Mouse (Mus musculus) C2C12 (cell line): ENCODE measurements around the gene Lst1. TPM values are rescaled to one million over a fixed set of nuclear protein-coding genes. Genes with fewer than 3 reads are reported as not detected.

Experiments used
- H3K27me3 ChIP-seq: one replicate; pipeline ENCODE4 v1.6.1; 2011; ENCODE audit not compliant: control insufficient read depth, insufficient read depth, insufficient read length
- H3K36me3 ChIP-seq: one replicate; pipeline ENCODE4 v1.6.1; 2011; ENCODE audit not compliant: control insufficient read depth, insufficient read depth
- H3K4me3 ChIP-seq: one replicate; pipeline ENCODE4 v1.5.1; 2011; ENCODE audit warnings: mild to moderate bottlenecking, control low read depth; ENCODE audit not compliant: poor library complexity, insufficient read depth, severe bottlenecking
- H3K79me2 ChIP-seq: one replicate; pipeline ENCODE4 v1.6.1; 2011; ENCODE audit not compliant: control insufficient read depth, insufficient read depth
- H3K79me3 ChIP-seq: one replicate; pipeline ENCODE4 v1.6.1; 2011; ENCODE audit warnings: low read depth, control low read depth
- H3ac ChIP-seq: one replicate; pipeline ENCODE3; 2011; ENCODE audit warnings: low read depth; ENCODE audit not compliant: control insufficient read depth, insufficient read length
- CEBPB ChIP-seq: IDR thresholded peaks from one replicate; pipeline ENCODE4 v1.6.1; 2011; ENCODE audit warnings: low read depth, mild to moderate bottlenecking, control low read depth, moderate library complexity
- CTCF ChIP-seq: IDR thresholded peaks from one replicate; pipeline ENCODE4 v1.5.1; 2011; ENCODE audit not compliant: control insufficient read depth, insufficient read depth, insufficient read length
- FOSL1 ChIP-seq: IDR thresholded peaks from one replicate; pipeline ENCODE4 v1.8.0; 2011; ENCODE audit warnings: mild to moderate bottlenecking, low read length; ENCODE audit not compliant: poor library complexity, insufficient read depth, severe bottlenecking
- MAX ChIP-seq: IDR thresholded peaks from one replicate; pipeline ENCODE4 v1.6.1; 2011; ENCODE audit warnings: mild to moderate bottlenecking, control low read depth
- MYOD1 ChIP-seq: IDR thresholded peaks from one replicate; pipeline ENCODE4 v1.6.1; 2011; ENCODE audit warnings: low read depth; ENCODE audit not compliant: control insufficient read depth, insufficient read length
- MYOG ChIP-seq: IDR thresholded peaks from one replicate; pipeline ENCODE4 v1.6.1; 2011; ENCODE audit not compliant: control insufficient read depth, insufficient read length; ENCODE audit errors: extremely low read depth
- USF1 ChIP-seq: IDR thresholded peaks from one replicate; pipeline ENCODE4 v1.6.1; 2011; ENCODE audit warnings: low read depth, mild to moderate bottlenecking, control low read depth, moderate library complexity
- polyA plus RNA-seq: library from polyadenylated mRNA; unstranded; fragments of >200 nt; fragmentation: generic; extraction: Trizol; gene quantifications from one replicate; pipeline ENCODE4 v1.2.1, GENCODE M21; 2012; ENCODE audit warnings: missing spikeins

The Lst1 gene
- polyA plus RNA-seq, 1 experiment: 0.92 TPM

GRCm38 (mm10) chr17:35154616-35155015 lies 33.6 kb downstream of the Lst1 start:
- Histone ChIP-seq H3K79me3 (peaks cover 25% of the 10 kb centered on the region), H3K79me2 (peaks cover 72% of the 10 kb centered on the region), H3K4me3 (no peak overlapping the region), H3K36me3 (peaks cover 97% of the 10 kb centered on the region), H3K27me3 (no peaks in the 10 kb centered on the region), H3ac (no peak overlapping the region)
- TF ChIP-seq CTCF (no peak), MYOG (no peak), FOSL1 (no peak), CEBPB (no peak), MAX (no peak), USF1 (no peak), MYOD1 (no peak)

DNA sequence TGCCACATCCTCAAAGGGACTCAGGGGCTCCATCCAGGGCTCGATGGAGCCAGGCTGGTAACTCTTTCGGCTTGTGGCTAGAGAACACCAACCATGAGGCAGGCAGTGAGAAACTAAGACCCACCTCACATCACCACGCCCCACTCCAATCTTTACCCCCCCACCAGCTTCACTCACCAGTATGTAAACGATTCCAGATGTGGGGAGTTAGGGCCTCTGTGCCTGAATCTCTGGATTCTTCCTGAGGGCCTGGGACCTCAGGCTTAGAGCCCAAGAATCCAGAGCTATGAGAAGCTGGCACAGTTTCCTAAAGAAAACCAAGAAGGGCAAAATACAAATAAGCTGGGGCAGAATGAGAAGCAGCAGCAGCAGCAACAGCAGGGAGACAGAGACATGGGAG lies 34.3 kb downstream of the Lst1 start:
- Histone ChIP-seq H3K36me3 (peaks cover 96% of the 10 kb centered on the region), H3K79me3 (peaks cover 22% of the 10 kb centered on the region), H3ac (no peak overlapping the region), H3K27me3 (no peaks in the 10 kb centered on the region), H3K79me2 (peaks cover 65% of the 10 kb centered on the region), H3K4me3 (no peak overlapping the region)
- TF ChIP-seq CTCF (no peak), MYOD1 (no peak), MAX (no peak)

DNA sequence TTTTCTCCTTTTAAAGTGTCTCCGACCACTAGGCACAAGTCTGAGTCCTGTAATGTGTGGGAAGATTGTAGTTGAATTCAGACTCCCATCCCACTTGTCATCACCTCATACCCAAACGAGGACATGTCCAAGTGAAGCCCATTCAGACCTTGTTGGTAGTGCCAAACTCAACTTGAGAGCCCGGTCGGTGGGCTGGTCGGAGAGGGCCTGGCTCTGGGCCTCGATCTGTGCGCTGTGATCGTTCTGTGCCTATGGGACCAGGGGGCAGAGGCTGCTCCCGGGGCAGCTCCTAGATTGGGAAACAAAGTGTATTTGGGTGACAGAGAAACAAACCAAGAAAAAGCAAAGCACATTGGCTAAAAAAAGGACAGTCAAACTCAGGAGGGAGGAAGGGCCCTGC lies 35.2 kb downstream of the Lst1 start:
- no peak overlapping the region for H3K4me3 ChIP-seq
- TF ChIP-seq USF1: no peak
- no peak for TF ChIP-seq CEBPB
- TF ChIP-seq MYOG: no peak
- TF ChIP-seq MAX: no peak
- no peak for TF ChIP-seq FOSL1
- no peaks in the 10 kb centered on the region for H3K27me3 ChIP-seq
- H3K79me2 ChIP-seq: peaks cover 56% of the 10 kb centered on the region
- H3ac ChIP-seq: no peak overlapping the region
- H3K36me3 ChIP-seq: peaks cover 95% of the 10 kb centered on the region
- peaks cover 19% of the 10 kb centered on the region for H3K79me3 ChIP-seq

DNA sequence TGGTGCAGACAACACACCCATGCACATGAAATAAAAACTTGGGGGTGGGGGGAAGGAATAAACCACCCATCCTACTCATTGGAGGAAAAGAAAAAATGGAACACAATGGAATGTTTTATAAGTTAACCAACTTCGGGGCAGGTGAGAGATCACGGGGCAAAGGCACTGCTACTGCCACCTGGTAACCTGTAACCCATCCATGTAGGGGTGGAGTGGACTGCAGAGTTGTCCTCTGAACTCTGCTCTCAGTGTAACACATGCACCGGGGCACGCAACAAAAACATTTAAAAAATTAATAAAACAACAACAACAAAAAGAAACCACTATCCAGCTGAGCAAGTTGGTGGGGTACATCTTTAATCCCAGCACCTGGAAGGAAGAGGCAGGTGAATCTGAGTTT lies 36.1 kb downstream of the Lst1 start:
- Histone ChIP-seq H3K79me3 (peaks cover 14% of the 10 kb centered on the region), H3K4me3 (no peak overlapping the region), H3ac (no peak overlapping the region), H3K79me2 (peaks cover 47% of the 10 kb centered on the region), H3K36me3 (peaks cover 95% of the 10 kb centered on the region), H3K27me3 (no peaks in the 10 kb centered on the region)
- TF ChIP-seq CEBPB: no peak
- no peak for TF ChIP-seq MYOG
- TF ChIP-seq FOSL1: no peak
- TF ChIP-seq USF1: no peak
- no peak for TF ChIP-seq MYOD1
- TF ChIP-seq CTCF: no peak
- TF ChIP-seq MAX: no peak

GRCm38 (mm10) chr17:35147922-35148639 lies 40.2 kb downstream of the Lst1 start:
- Histone ChIP-seq H3K36me3 (peaks cover 94% of the 10 kb centered on the region), H3K79me2 (peaks cover 12% of the 10 kb centered on the region), H3ac (no peak overlapping the region)

DNA sequence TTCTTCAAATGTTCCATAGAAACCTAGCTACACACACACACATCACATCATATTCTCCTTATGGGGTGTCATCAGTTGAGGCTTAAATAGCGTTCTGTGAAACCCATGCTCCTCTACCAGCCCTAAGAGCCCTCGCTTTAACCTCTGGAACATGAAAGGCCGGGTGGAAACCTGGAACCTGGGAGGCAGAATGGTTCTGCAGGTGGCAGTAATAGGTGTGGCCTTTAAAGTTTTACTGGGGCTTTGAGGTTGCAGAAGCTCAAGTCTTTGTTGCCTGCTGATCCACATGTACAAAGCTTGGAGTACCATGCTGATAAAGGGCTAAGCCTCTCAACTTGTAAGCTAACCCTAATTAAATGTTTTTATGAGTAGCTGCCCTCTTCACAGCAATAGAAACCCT lies 40.9 kb downstream of the Lst1 start:
- Histone ChIP-seq H3K4me3 (no peak overlapping the region), H3K79me3 (peaks cover 2% of the 10 kb centered on the region), H3ac (no peak overlapping the region), H3K27me3 (no peaks in the 10 kb centered on the region), H3K79me2 (peaks cover 5% of the 10 kb centered on the region), H3K36me3 (peaks cover 94% of the 10 kb centered on the region)
- TF ChIP-seq USF1 (no peak), CTCF (no peak), FOSL1 (no peak), MYOG (no peak), MYOD1 (no peak), CEBPB (no peak), MAX (no peak)

More at GRCm38 (mm10) chr17:35147922-35148639, 40.2 kb downstream of the Lst1 start:
- no peak for TF ChIP-seq FOSL1
- TF ChIP-seq USF1: no peak
- TF ChIP-seq CEBPB: no peak
- no peaks in the 10 kb centered on the region for H3K27me3 ChIP-seq
- no peak overlapping the region for H3K4me3 ChIP-seq
- H3K79me3 ChIP-seq: peaks cover 3% of the 10 kb centered on the region
